Mouse (Mus musculus) spleen, adult 2 months (tissue): ENCODE measurements around the gene Krtap19-1.

Experiments
- CTCF ChIP-seq: fragments of 200-500 bp; IDR thresholded peaks from 2 replicates; pipeline ENCODE4 v1.5.1; 2011; ENCODE audit warnings: mild to moderate bottlenecking, inconsistent platforms; ENCODE audit not compliant: insufficient read depth, insufficient read length, insufficient replicate concordance; ENCODE audit errors: extremely low read depth
- POLR2A ChIP-seq: fragments of 200-500 bp; IDR thresholded peaks from 2 replicates; pipeline ENCODE4 v1.6.1; 2011; ENCODE audit warnings: low read depth, low read length, inconsistent platforms

GRCm38 (mm10) chr16:88823736-88824135 lies 45.5 kb downstream of the Krtap19-1 start:
- TF ChIP-seq CTCF, result no peak
- TF ChIP-seq POLR2A, result no peak
